Comparison of ENCODE assay signal across 11 mouse cellular contexts in genomic region chr4:150807727-150808470, GRCm38 (mm10). TPM values are rescaled to one million over a fixed set of nuclear protein-coding genes. Genes with fewer than 3 reads are reported as not detected.
DNase-seq lines count a peak whose midpoint lies in the region; ATAC-seq and TF ChIP-seq lines count a peak whose summit lies in the region.
"Had no signal": no experiment of that assay in that cellular context is flagged by ENCODE, and none has a peak within 500 bp of the region (broad histone marks: within the 10 kb centered on the region; RNA-seq: fewer than 3 reads in every experiment).

No protein-coding gene starts in this region.

- 0 out of 2 replicates have a peak, but pooled peaks have one; percentile 22 for ATAC-seq in kidney, embryonic 15.5 days (replicated peaks; ENCODE audit: low FRiP score)
- ATAC-seq in G1E (ENCODE audit: extremely low read depth, insufficient number of reproducible peaks, low FRiP score, poor library complexity, severe bottlenecking): no peak
- peak; percentile 37; the same call in 1 of the 2 replicates for ATAC-seq in heart, embryonic 13.5 days (ENCODE audit: extremely low read depth, insufficient number of reproducible peaks, low FRiP score, low TSS enrichment)
- no peak for ATAC-seq in limb, embryonic 14.5 days (ENCODE audit: low FRiP score, low read depth)
- no peak for ATAC-seq in hindbrain, embryonic 16.5 days

- 68% methylated on average over 20 of the region's 20 CpGs for WGBS in kidney, embryonic 15.5 days
- WGBS in heart, embryonic 13.5 days: 16% methylated on average over 20 of the region's 20 CpGs
- WGBS in limb, embryonic 14.5 days: 58% methylated on average over 20 of the region's 20 CpGs
- 76% methylated on average over 20 of the region's 20 CpGs for WGBS in hindbrain, embryonic 16.5 days

- H3K9ac ChIP-seq in kidney, embryonic 15.5 days: no peak overlapping the region
- H3K9ac ChIP-seq in heart, embryonic 13.5 days: peak overlapping the region; percentile 63
- H3K9ac ChIP-seq in limb, embryonic 14.5 days (ENCODE audit: low read depth, low read length, severe bottlenecking): no peak overlapping the region
- no peak overlapping the region for H3K9ac ChIP-seq in hindbrain, embryonic 16.5 days (ENCODE audit: low read depth, low read length)
- H3K9ac ChIP-seq: stomach, embryonic 15.5 days had no signal

- H3K4me1 ChIP-seq in kidney, embryonic 15.5 days: peaks cover 47% of the 10 kb centered on the region
- H3K4me1 ChIP-seq in G1E (ENCODE audit: insufficient read depth, low read depth, low read length): peaks cover 43% of the 10 kb centered on the region
- H3K4me1 ChIP-seq in heart, embryonic 13.5 days: peaks cover 37% of the 10 kb centered on the region
- H3K4me1 ChIP-seq in limb, embryonic 14.5 days (ENCODE audit: control insufficient read depth, insufficient read depth, low read length): peaks cover 26% of the 10 kb centered on the region
- H3K4me1 ChIP-seq in hindbrain, embryonic 16.5 days (ENCODE audit: control insufficient read depth, insufficient read depth, low read depth, low read length): peaks cover 3% of the 10 kb centered on the region; the same call in 1 of the 2 replicates

- no peak for TF ChIP-seq CTCF in G1E (IDR thresholded peaks at IDR 0.05; ENCODE audit: low read depth, low read length)

- no peaks in the 10 kb centered on the region for H3K9me3 ChIP-seq in kidney, embryonic 15.5 days (replicated peaks)
- 0 out of 2 replicates have a peak, but pooled peaks cover 2% of the 10 kb centered on the region for H3K9me3 ChIP-seq in G1E (replicated peaks)
- no peaks in the 10 kb centered on the region for H3K9me3 ChIP-seq in heart, embryonic 13.5 days
- H3K9me3 ChIP-seq in limb, embryonic 14.5 days (ENCODE audit: control insufficient read depth, low read length): no peaks in the 10 kb centered on the region
- H3K9me3 ChIP-seq in hindbrain, embryonic 16.5 days (ENCODE audit: control insufficient read depth, low read length): no peaks in the 10 kb centered on the region
- H3K9me3 ChIP-seq: stomach, embryonic 15.5 days had no signal

- TF ChIP-seq POLR2A in limb, embryonic 14.5 days (IDR thresholded peaks at IDR 0.05; ENCODE audit: borderline replicate concordance, extremely low read depth, insufficient read depth, insufficient read length): no peak

- H3K4me2 ChIP-seq in kidney, embryonic 15.5 days: no peak overlapping the region
- peak overlapping the region; percentile 59 for H3K4me2 ChIP-seq in heart, embryonic 13.5 days
- H3K4me2 ChIP-seq in limb, embryonic 14.5 days (replicated peaks; ENCODE audit: low read depth, low read length, severe bottlenecking): no peak overlapping the region
- H3K4me2 ChIP-seq in hindbrain, embryonic 16.5 days (ENCODE audit: low read length): no peak overlapping the region
- H3K4me2 ChIP-seq: stomach, embryonic 15.5 days had no signal

- peak overlapping the region; percentile 86 for H3K27ac ChIP-seq in kidney, embryonic 15.5 days
- peak overlapping the region; percentile 70 for H3K27ac ChIP-seq in heart, embryonic 13.5 days (replicated peaks)
- H3K27ac ChIP-seq in limb, embryonic 14.5 days (replicated peaks; ENCODE audit: low read depth, low read length): peak overlapping the region; percentile 44; the same call in 1 of the 2 replicates
- no peak overlapping the region for H3K27ac ChIP-seq in hindbrain, embryonic 16.5 days (ENCODE audit: low read depth, low read length)

- H3K4me3 ChIP-seq in kidney, embryonic 15.5 days (replicated peaks): no peak overlapping the region
- H3K4me3 ChIP-seq in G1E (ENCODE audit: low read depth, low read length): peak overlapping the region; percentile 44; the same call in 1 of the 2 replicates
- H3K4me3 ChIP-seq in heart, embryonic 13.5 days: peak overlapping the region; percentile 11; the same call in 1 of the 2 replicates
- no peak overlapping the region for H3K4me3 ChIP-seq in limb, embryonic 14.5 days (replicated peaks; ENCODE audit: low read length)
- no peak overlapping the region for H3K4me3 ChIP-seq in hindbrain, embryonic 16.5 days (ENCODE audit: low read length)
- H3K4me3 ChIP-seq: stomach, embryonic 15.5 days had no signal

- H3K27me3 ChIP-seq in kidney, embryonic 15.5 days: no peaks in the 10 kb centered on the region
- peaks cover 4% of the 10 kb centered on the region; the same call in 1 of the 2 replicates for H3K27me3 ChIP-seq in G1E (ENCODE audit: insufficient read depth, low read length)
- H3K27me3 ChIP-seq in heart, embryonic 13.5 days (replicated peaks): 0 out of 2 replicates have a peak, but pooled peaks cover 3% of the 10 kb centered on the region
- H3K27me3 ChIP-seq in limb, embryonic 14.5 days (ENCODE audit: control insufficient read depth, insufficient read depth, low read length): no peaks in the 10 kb centered on the region
- no peaks in the 10 kb centered on the region for H3K27me3 ChIP-seq in hindbrain, embryonic 16.5 days (replicated peaks; ENCODE audit: control insufficient read depth, insufficient read depth, low read length)
- H3K27me3 ChIP-seq: stomach, embryonic 15.5 days had no signal

- DNase-seq in kidney, adult 18-20 months: no peak
- no peak for DNase-seq in G1E (ENCODE audit: low spot score)
- DNase-seq in limb, embryonic 14.5 days (ENCODE audit: low spot score): no peak
- DNase-seq in layer of hippocampus, postnatal 10 days (ENCODE audit: low spot score in 2 of 2): no peak
- no peak for DNase-seq in yolk sac, embryonic 10.5 days (ENCODE audit: low spot score)
- DNase-seq: embryo, embryonic 11 days; right cerebral cortex, postnatal 25 days had no signal

- H3K36me3 ChIP-seq in kidney, embryonic 15.5 days: no peaks in the 10 kb centered on the region
- no peaks in the 10 kb centered on the region for H3K36me3 ChIP-seq in G1E (replicated peaks)
- no peaks in the 10 kb centered on the region for H3K36me3 ChIP-seq in heart, embryonic 13.5 days
- no peaks in the 10 kb centered on the region for H3K36me3 ChIP-seq in limb, embryonic 14.5 days (ENCODE audit: control insufficient read depth, insufficient read depth, low read length)
- no peaks in the 10 kb centered on the region for H3K36me3 ChIP-seq in hindbrain, embryonic 16.5 days (ENCODE audit: control insufficient read depth, insufficient read depth, low read length)
- H3K36me3 ChIP-seq: stomach, embryonic 15.5 days had no signal

RNA-seq across cellular contexts. Expression of gene Errfi1, which starts 45.8 kb away (rescaled TPM):
- 29.3 and 34.2 TPM in 2 replicates for polyA plus RNA-seq in kidney, embryonic 15.5 days (2015; fragmentation: Nextera tagmentation; extraction: Ambion mirVana)
- not detected in 2 replicates for total RNA-seq in G1E (2014; fragmentation: Nextera tagmentation)
- total RNA-seq in G1E (2017): 0.05 TPM in 1 of 2 replicates, not detected in the other
- polyA plus RNA-seq in G1E (2012): not detected in 2 replicates
- 10.1 and 11.3 TPM in 2 replicates for polyA plus RNA-seq in heart, embryonic 13.5 days (2015; fragmentation: Nextera tagmentation; extraction: Ambion mirVana)
- polyA plus RNA-seq in limb, embryonic 14.5 days (2012; rRNA removed): 20.2 and 22.3 TPM in 2 replicates
- polyA plus RNA-seq in limb, embryonic 14.5 days (2014; fragmentation: Nextera tagmentation; extraction: Ambion mirVana): 23.9 and 27.2 TPM in 2 replicates
- total RNA-seq in layer of hippocampus, postnatal 10 days (2021): 10 to 100 TPM; 25.3 to 31.0 TPM
- 27.2 and 32.1 TPM in 2 replicates for polyA plus RNA-seq in hindbrain, embryonic 16.5 days (2015; fragmentation: Nextera tagmentation; extraction: Ambion mirVana)

Comparison
In these comparisons a context has a peak if more than half of its experiments do, and no peak if none do; other contexts are left out.
1. ATAC-seq: peak in kidney, embryonic 15.5 days (single experiment) and heart, embryonic 13.5 days (single experiment); none in G1E (single experiment), limb, embryonic 14.5 days (single experiment) and hindbrain, embryonic 16.5 days (single experiment).
2. H3K4me3 ChIP-seq: peak in G1E (single experiment) and heart, embryonic 13.5 days (single experiment); none in kidney, embryonic 15.5 days (single experiment), limb, embryonic 14.5 days (single experiment) and hindbrain, embryonic 16.5 days (single experiment).
3. RNA of gene Errfi1, which starts 45.8 kb away (polyA plus RNA-seq): 29.3 to 34.2 TPM in kidney, embryonic 15.5 days, 20.2 to 27.2 TPM in limb, embryonic 14.5 days, 27.2 to 32.1 TPM in hindbrain, embryonic 16.5 days and 10.1 to 11.3 TPM in heart, embryonic 13.5 days; not detected in G1E; every median in the first group is over 10 times any median in the second.